Mouse (Mus musculus): ENCODE measurements around the gene Phactr1. TPM values are rescaled to one million over a fixed set of nuclear protein-coding genes. Genes with fewer than 3 reads are reported as not detected.

The Phactr1 gene
- polyA plus RNA-seq, 1 experiment from 2014 or later: 7.5 TPM

GRCm38 (mm10) chr13:43167721-43168120 lies 487.3 kb downstream of the Phactr1 start:
- no peak overlapping the region for H3K4me3 ChIP-seq (replicated peaks)
- H3K9me3 ChIP-seq: no peaks in the 10 kb centered on the region
- H3K27ac ChIP-seq: no peak overlapping the region
- no peak for ATAC-seq
- no peak overlapping the region for H3K4me2 ChIP-seq (replicated peaks)
- H3K9ac ChIP-seq: no peak overlapping the region
- no peaks in the 10 kb centered on the region for H3K36me3 ChIP-seq
- H3K27me3 ChIP-seq (replicated peaks): no peaks in the 10 kb centered on the region
- 83% methylated on average over 9 of the region's 9 CpGs for WGBS
- peaks cover 4% of the 10 kb centered on the region; the same call in 1 of the 2 replicates for H3K4me1 ChIP-seq (replicated peaks)

DNA sequence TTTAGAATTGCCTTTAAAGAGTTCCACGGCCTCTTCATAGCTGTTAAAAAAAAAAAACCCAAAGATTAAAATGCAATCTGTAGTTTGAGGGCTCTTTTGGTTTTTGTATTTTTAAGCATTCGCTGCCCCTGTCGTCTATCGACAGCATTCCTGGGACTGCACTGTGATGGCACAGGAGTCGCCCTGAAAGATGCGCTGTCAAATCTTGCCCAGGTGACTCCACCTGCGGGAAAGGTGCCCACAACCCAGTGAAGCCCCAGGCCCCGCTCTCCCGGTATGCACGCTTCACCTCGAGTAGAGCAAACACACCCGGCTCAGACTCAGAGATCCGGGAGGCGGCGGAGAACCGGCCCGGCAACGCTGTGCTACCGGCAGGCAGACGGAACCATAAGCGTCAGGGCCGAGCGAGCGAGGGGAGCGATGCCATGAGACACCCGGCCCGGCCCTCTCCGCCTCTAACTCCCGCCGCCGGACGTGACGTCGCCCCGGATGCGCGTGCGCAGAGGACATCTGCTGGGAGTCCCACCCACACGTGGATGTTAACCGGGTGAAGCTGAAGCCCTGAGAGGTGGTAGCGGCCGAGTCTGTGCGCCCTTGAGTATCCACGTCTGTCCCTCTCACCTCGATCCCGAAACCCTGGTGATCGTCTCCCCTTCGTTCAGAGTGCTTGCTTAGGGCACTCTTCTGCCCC lies 490.7 kb downstream of the Phactr1 start, which contains the start of gene Tbc1d7:
Gene Tbc1d7, minus strand, starts transcription at position 482 of the 691 bp plus-strand sequence.
- Histone ChIP-seq H3K4me3 (replicated peaks) (peak within 1 kb of the TSS; percentile 77), H3K36me3 (no peaks in the 10 kb centered on the region), H3K9me3 (no peaks in the 10 kb centered on the region), H3K27ac (peak within 1 kb of the TSS; percentile 84), H3K4me1 (replicated peaks) (peaks cover 7% of the 10 kb centered on the region; the same call in 1 of the 2 replicates), H3K9ac (peak within 1 kb of the TSS; percentile 78), H3K4me2 (replicated peaks) (peak within 1 kb of the TSS; percentile 78), H3K27me3 (replicated peaks) (no peaks in the 10 kb centered on the region)
- WGBS: under 1% methylated on average over 48 of the region's 48 CpGs
- peak; percentile 97 for ATAC-seq

- Histone ChIP-seq H3K4me1 (replicated peaks) (peaks cover 7% of the 10 kb centered on the region; the same call in 1 of the 2 replicates), H3K9ac (no peak overlapping the region), H3K36me3 (no peaks in the 10 kb centered on the region), H3K9me3 (no peaks in the 10 kb centered on the region), H3K27me3 (replicated peaks) (no peaks in the 10 kb centered on the region), H3K4me3 (replicated peaks) (peak overlapping the region; percentile 77), H3K27ac (no peak overlapping the region), H3K4me2 (replicated peaks) (peak overlapping the region; percentile 78)
- no peak for ATAC-seq
- WGBS: 34% methylated on average over 14 of the region's 14 CpGs
Measured at GRCm38 (mm10) chr13:43172036-43172713, 491.8 kb downstream of the Phactr1 start.

DNA sequence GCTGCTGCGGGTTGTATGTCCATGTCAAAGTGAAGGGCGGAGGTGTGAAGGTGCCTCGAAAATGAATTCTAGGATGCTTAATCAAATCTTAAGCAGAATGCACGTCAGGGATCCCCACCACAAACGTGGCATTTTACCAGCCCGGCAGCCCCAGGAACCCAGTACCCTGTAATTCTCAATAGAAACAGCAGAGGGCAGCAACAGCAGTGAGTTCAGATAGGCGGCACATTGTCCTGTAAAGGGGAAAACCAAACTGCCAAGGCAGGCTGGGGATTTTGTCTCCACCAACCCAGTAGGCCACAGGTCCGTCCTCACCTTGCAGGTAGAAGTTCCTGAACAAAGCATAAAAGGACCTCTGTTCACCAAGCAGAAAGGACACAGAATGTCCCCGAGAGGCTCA lies 492.8 kb downstream of the Phactr1 start:
- no peak for ATAC-seq
- no peak overlapping the region for H3K27ac ChIP-seq
- H3K4me1 ChIP-seq (replicated peaks): peaks cover 7% of the 10 kb centered on the region; the same call in 1 of the 2 replicates
- H3K4me2 ChIP-seq (replicated peaks): peak overlapping the region; percentile 9; the same call in 1 of the 2 replicates
- H3K27me3 ChIP-seq (replicated peaks): no peaks in the 10 kb centered on the region
- 18% methylated on average over 9 of the region's 9 CpGs for WGBS
- H3K4me3 ChIP-seq (replicated peaks): no peak overlapping the region
- H3K9me3 ChIP-seq: no peaks in the 10 kb centered on the region
- H3K36me3 ChIP-seq: no peaks in the 10 kb centered on the region
- no peak overlapping the region for H3K9ac ChIP-seq

GRCm38 (mm10) chr13:43176676-43177075 lies 496.3 kb downstream of the Phactr1 start:
- 90% methylated on average over 3 of the region's 3 CpGs for WGBS
- ATAC-seq: no peak
- Histone ChIP-seq H3K9ac (no peak overlapping the region), H3K4me1 (replicated peaks) (peaks cover 7% of the 10 kb centered on the region), H3K27ac (no peak overlapping the region), H3K4me2 (replicated peaks) (no peak overlapping the region), H3K4me3 (replicated peaks) (no peak overlapping the region), H3K27me3 (replicated peaks) (no peaks in the 10 kb centered on the region), H3K36me3 (no peaks in the 10 kb centered on the region), H3K9me3 (no peaks in the 10 kb centered on the region)

DNA sequence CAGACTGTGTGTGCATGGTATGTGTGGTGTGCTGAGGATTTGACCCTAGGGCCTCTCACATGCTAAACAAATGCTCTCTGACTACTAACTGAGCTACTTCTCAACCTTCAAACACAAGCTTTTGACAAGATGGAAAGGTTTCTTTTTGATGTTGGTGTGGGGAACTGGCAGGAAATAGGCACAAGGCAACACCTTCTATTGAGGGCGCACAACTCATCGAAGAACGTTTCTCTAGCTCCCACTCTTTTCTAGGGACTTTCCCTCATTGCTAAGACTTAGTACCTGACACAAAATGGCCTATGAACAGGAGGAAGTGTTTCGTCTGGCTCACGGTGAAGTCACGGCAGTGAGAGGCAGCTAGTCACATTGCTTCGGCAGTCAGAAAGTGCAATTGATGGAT lies 496.9 kb downstream of the Phactr1 start:
- WGBS: 91% methylated on average over 7 of the region's 7 CpGs
- H3K27me3 ChIP-seq (replicated peaks): no peaks in the 10 kb centered on the region
- H3K9ac ChIP-seq: no peak overlapping the region
- H3K4me3 ChIP-seq (replicated peaks): no peak overlapping the region
- no peak overlapping the region for H3K27ac ChIP-seq
- no peaks in the 10 kb centered on the region for H3K36me3 ChIP-seq
- H3K4me1 ChIP-seq (replicated peaks): peaks cover 3% of the 10 kb centered on the region; the same call in 1 of the 2 replicates
- H3K4me2 ChIP-seq (replicated peaks): no peak overlapping the region
- ATAC-seq: no peak
- H3K9me3 ChIP-seq: no peaks in the 10 kb centered on the region

DNA sequence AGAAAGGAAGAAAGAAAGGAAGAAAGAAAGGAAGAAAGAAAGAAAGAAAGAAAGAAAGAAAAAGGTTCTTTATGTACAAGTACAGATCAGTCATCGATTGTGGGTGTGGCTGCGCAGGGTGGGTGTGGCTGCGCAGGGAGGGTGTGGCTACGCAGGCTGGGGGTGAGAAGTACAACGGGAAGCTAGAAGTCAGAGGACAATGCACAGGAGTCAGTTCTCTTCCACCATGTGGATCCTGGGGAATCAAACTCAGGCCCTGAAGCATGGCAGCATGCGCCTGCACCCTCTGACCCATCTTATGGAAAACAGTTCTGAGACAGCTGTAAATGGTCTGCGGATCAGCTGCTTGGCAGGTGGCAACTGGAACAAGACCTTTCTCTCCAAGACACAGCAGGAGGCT lies 500.7 kb downstream of the Phactr1 start:
- H3K9ac ChIP-seq: no peak overlapping the region

GRCm38 (mm10) chr13:43182465-43183201 lies 502.2 kb downstream of the Phactr1 start:
- Histone ChIP-seq H3K27ac (no peak overlapping the region), H3K9ac (no peak overlapping the region), H3K4me2 (replicated peaks) (peak overlapping the region; percentile 57), H3K9me3 (no peaks in the 10 kb centered on the region), H3K4me1 (replicated peaks) (peaks cover 2% of the 10 kb centered on the region), H3K36me3 (no peaks in the 10 kb centered on the region), H3K27me3 (replicated peaks) (no peaks in the 10 kb centered on the region), H3K4me3 (replicated peaks) (peak overlapping the region; percentile 21)
- ATAC-seq: peak; percentile 75
- 12% methylated on average over 14 of the region's 14 CpGs for WGBS

More for the DNA sequence above, 500.7 kb downstream of the Phactr1 start:
- 60% methylated on average over 7 of the region's 7 CpGs for WGBS
- ATAC-seq: no peak
- H3K9me3 ChIP-seq: no peaks in the 10 kb centered on the region
- H3K27ac ChIP-seq: no peak overlapping the region
- no peak overlapping the region for H3K4me2 ChIP-seq (replicated peaks)
- peaks cover 2% of the 10 kb centered on the region for H3K4me1 ChIP-seq (replicated peaks)
- H3K4me3 ChIP-seq (replicated peaks): no peak overlapping the region
- no peaks in the 10 kb centered on the region for H3K27me3 ChIP-seq (replicated peaks)
- no peaks in the 10 kb centered on the region for H3K36me3 ChIP-seq

DNA sequence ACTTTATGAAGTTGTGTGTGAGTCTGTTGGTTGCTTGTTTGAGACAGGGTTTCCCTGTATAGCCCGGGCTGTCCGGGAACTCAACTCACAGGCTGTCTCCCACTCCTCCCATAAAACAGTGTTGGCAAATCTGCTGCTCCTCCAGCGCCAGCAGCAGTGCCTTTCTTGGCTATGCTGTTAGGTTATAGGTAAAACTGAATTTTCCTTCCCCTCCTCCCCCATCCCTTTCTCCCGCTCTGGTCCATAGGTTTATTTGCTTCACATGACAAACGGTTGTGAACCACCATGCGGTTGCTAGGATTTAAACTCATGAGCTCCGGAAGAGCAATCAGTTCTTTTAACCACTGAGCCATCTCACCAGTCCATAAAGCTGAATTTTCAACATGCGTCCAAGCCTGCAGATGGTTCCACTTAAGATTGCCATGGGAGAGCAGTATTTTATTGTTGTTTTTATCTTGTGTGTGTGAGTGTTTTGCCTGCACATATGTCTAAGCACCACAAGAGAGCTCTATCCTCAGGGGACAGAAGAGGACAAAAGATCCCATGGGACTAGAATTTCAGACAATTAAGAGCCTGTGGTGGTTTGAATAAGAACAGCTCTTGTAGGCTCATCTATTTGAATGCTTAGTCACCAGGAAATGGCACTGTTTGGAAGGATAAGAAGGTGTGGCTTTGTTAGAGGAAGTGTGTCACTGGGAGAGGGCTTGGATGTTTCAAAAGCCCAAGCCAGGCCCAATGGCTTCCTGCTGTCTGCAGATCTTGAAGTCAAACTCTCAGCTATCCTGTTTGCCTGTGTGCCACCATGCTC lies 503.0 kb downstream of the Phactr1 start:
- Histone ChIP-seq H3K4me2 (replicated peaks) (peak overlapping the region; percentile 57), H3K9ac (no peak overlapping the region), H3K27me3 (replicated peaks) (no peaks in the 10 kb centered on the region), H3K9me3 (no peaks in the 10 kb centered on the region), H3K4me3 (replicated peaks) (peak overlapping the region; percentile 21), H3K36me3 (no peaks in the 10 kb centered on the region), H3K4me1 (replicated peaks) (peaks cover 2% of the 10 kb centered on the region), H3K27ac (no peak overlapping the region)
- ATAC-seq: peak; percentile 55; the same call in 1 of the 2 replicates
- WGBS: 34% methylated on average over 8 of the region's 8 CpGs

DNA sequence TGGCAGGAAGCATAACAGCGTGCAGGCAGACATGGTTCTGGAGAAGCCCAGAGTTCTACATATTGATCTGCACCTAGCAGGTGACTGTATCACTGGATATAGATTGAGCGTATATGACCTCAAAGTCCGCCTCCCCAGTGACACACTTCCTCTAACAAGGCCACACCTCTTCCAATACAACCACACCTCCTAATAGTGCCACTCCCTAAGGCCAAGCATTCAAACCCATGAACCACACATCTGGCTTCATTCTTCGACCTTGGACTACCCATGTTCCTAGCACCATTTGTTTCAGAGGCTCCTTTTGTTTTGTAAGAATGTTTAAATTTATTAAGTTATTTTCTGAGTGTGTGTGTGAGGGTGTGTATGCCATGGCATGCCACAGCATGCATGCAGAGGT lies 507.3 kb downstream of the Phactr1 start:
- H3K4me2 ChIP-seq (replicated peaks): no peak overlapping the region
- H3K4me1 ChIP-seq (replicated peaks): peaks cover 6% of the 10 kb centered on the region; the same call in 1 of the 2 replicates
- H3K27ac ChIP-seq: no peak overlapping the region
- no peak overlapping the region for H3K9ac ChIP-seq
- H3K27me3 ChIP-seq (replicated peaks): no peaks in the 10 kb centered on the region
- no peaks in the 10 kb centered on the region for H3K9me3 ChIP-seq
- ATAC-seq: no peak
- no peaks in the 10 kb centered on the region for H3K36me3 ChIP-seq
- no peak overlapping the region for H3K4me3 ChIP-seq (replicated peaks)
- WGBS: 93% methylated on average over 4 of the region's 4 CpGs

All from intestine, embryonic 15.5 days (tissue).